Mouse (Mus musculus) duodenum, adult 2 months (tissue): ENCODE measurements around the gene Vma21-ps. TPM values are rescaled to one million over a fixed set of nuclear protein-coding genes. Genes with fewer than 3 reads are reported as not detected.

ENCODE experiments used
- polyA plus RNA-seq: library from polyadenylated mRNA; depleted of rRNA; stranded (reverse); fragments of >200 nt; gene quantifications from 2 replicates; pipeline ENCODE4 v1.2.3, GENCODE M21; 2012; ENCODE audit warnings: low replicate concordance; rRNA removed

The Vma21-ps gene
- not detected in 2 replicates for polyA plus RNA-seq

DNA sequence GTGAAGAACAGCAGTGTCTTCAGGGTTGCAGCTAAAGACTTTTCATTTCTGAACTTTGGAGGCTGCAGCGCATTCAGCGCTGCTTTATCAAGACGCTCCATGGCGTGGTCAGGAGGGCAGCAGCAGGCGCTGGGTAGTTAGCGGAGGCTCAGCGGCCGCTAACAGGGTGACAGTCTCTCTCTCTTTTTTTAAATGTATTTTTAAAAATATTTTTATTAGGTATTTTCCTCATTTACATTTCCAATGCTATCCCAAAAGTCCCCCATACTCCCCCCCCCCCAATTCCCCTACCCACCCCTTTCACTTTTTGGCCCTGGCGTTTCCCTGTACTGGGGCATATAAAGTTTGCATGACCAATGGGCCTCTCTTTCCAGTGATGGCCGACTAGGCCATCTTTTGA lies at the start of gene Vma21-ps:
Vma21-ps (minus strand) TSS at position 101 of the 400 bp plus-strand sequence.

Other genes with a start within 250 kb of the Vma21-ps start
- gene Smc2, start 58.0 kb downstream of the Vma21-ps start, polyA plus RNA-seq, result 0.33 and 1.2 TPM in 2 replicates
- not detected in 2 replicates for gene Toporsl, start 99.0 kb upstream of the Vma21-ps start, polyA plus RNA-seq